Mouse (Mus musculus) cerebellum, adult 8-10 months (tissue): ENCODE measurements at regions not wholly inside any gene's neighbourhood (a gene's known extent, or its start where the extent isn't known, plus 50 kb on each side); places are given as distances from the start of the nearest gene placed in this dataset.

ENCODE experiments used
- DNase-seq: peaks from one replicate; pipeline ENCODE4 v3.0.0; 2022

DNA sequence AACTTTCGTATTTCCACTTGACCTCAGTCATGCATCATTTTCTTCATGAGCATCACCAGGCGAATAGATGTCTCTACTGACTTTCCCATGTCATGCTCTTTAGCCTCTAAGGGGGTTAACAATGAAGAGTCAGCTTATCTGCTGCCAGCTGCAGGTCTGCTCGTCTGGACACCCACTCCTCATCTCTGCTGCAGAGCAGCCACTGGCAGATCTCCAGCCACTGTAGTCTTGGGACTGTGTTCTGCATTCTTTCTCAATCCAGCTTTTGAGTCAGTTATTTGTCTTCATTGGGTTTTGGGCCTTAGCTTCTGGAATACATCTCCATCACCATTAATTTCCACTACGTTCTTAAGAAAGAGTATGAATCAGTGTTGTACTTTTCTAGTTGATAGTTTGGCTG lies 280.0 kb downstream of the Gm5447 start:
- no peak for DNase-seq

DNA sequence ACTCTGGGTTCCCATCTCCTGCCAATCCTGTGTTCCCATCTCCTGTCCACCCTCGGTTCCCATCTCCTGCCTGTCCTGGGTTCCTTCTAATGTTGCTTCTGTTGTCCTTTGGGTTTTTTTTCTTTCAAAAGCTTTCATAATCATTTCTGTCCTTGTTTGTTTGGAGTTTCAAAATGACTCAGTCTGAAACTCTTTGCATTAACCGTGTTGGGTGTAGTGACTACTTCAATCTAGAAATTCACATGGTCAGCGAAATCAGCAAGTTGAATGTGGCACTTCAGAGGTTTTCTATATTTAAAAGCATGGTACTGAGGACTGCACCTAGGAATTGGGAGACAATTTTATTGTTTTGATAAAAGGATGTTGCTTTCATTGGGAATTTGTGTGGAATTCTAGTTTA lies 280.7 kb downstream of the Gm5447 start:
- DNase-seq = no peak

DNA sequence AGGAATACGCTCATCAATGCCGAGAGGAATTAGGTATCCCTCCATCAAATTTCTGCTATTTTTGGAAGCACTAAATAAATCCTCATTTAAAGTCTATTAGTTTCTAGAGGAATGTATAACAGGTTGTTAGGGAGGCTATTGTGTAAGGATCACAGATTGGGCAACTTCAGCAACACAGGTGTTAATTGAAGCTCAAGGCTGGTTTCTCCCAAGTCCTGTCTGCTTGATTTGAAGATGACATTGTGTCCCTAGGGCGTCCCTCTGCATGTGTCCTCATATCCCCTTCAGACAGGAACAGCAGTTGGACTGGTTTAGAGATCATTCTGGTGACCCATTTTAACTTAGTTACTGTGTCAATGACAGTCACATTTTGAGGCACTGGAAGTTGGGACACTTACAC lies 281.5 kb downstream of the Gm5447 start:
- DNase-seq = no peak

DNA sequence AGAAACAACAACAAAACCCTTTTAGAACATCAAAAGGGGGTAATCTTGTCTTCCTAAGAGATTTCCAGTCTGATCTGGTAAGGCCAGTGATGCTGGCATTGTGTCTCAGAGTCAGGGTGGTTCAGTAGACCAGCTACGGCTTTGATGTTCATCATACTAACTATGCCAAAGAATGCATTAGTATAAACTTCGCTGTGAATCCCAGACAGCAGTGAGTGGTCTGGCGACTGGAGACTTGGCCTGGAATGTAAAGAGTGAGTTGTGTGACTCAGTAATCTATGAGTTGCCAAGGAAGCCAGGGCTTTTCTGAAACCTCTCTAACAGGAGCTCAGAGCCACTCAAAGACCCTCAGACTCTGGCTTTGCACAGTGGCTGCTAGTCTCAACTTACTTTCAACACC lies 288.1 kb upstream of the Foxq1 start:
- no peak for DNase-seq

DNA sequence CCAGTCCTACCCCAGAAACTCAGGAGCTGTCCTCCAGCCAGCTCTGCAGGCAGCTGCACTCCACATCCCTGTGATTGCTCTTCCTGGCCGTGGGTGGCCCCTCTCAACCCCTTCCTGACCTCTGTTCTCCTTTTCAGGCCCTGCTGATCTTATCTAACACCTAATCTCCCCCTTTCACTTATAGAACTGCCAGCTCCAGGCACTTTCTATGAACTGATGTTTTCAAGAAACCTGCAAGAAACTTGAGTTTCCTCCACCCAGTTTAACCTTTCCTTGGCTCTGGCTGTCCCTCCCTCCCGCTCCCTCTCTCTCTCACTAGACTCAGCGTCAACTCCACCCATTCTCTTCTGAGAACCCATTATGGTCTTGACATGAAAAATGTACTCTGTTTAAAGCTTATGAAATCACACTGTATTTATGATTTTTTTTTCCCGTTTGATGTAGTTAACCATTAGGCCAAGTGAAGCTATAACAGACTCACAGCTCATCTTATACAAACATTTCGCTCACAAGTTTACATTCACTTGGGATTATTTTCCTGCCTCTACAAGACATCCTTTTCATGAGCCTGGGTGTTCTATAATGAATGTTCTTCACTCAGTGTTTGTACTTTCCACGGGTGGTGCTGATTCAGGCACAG lies 279.8 kb upstream of the Foxq1 start:
- DNase-seq = no peak

DNA sequence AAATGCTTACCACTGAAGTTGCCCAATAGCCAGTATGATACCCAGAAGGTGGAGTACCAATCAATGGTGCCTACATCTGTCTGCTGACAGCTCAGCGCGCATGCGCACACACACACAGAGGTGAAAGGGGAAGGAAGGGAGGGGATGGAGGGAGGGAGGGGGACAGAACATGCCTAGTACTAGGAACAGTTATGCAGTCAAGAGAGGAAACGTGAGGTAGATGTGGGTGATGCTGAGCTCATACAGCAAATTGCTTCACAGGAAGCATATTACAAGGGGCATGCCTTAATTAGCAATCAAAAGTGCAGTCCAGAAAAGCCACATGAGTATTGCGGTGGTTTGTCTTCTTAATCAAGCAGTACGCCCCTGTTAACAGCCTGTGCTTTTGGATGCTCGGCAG lies 265.3 kb upstream of the Foxq1 start:
- no peak for DNase-seq

DNA sequence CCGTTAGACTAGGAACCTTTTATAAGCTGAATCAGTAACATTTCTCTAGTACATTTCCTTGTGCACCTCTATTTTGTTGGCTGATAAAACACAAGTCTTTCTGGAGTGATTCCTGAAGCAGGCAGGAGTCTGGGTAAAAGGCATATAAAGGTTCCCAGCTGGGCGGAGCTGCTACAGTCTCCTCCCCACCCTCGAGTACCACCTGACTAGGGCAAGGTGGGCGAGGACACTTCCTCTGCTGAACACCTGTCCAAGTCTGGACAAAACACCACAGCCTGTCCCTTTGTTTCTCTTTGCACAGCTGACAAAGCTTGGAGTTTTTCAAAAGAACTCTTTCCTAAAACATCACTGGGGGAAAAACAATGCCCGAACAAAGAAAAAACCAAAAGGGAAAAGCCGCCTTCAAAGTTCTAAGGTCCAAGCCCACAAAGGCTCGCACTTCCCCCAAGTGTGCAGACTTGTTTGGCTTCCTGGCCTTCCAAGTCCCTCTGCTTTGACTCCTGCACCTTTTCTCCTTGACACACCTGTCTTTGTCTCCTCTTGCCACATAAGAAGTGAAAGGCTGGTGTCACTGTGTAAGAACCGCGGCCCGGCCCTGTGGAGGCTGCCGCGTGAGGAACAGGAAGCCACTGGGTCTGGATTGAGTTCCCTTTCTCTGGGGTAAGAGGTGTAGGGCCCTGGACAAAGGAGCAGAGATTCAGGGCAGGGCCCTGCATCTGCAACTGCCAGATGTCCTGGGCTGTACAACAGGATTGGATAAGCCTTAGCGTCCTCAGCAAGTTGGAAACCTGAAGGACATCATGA lies 263.1 kb upstream of the Foxq1 start:
- no peak for DNase-seq

DNA sequence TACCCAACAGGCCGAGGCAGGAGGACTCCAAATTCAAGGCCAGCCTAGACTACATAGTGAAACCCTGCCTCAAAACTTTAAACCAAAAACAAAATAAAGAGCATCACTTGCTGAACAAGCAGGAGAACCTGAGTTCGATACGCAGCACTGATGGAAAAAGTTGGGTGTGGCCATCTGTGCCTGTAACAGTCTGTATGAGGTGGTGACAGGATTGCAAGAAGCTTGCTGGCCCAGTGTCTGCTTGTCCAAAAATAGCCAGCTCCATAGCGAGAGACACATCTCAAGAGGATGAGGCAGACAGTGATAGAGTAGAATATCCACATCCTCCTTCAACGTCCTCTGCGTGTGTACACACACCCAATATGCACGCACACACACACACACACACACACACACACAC lies 261.9 kb upstream of the Foxq1 start:
- no peak for DNase-seq

DNA sequence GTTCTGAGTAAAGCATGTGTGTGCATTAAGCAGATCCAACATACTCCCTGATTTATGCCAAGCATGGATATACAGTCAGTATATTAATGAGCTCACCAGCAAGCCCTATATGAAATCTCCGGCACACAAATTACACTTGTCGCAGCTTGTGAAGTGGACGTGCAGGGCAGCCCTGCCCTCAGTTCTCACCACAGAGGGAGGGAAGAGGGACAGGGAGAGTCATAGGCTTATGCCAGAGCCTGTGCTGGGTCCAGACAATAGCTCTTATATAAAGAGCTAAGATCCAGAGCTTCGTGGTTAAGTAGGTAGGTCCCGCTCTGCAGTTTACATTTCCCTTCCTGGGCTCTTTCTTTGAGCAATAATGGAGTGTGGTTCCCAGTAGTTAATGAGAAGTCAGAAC lies 252.7 kb upstream of the Foxq1 start:
- no peak for DNase-seq

DNA sequence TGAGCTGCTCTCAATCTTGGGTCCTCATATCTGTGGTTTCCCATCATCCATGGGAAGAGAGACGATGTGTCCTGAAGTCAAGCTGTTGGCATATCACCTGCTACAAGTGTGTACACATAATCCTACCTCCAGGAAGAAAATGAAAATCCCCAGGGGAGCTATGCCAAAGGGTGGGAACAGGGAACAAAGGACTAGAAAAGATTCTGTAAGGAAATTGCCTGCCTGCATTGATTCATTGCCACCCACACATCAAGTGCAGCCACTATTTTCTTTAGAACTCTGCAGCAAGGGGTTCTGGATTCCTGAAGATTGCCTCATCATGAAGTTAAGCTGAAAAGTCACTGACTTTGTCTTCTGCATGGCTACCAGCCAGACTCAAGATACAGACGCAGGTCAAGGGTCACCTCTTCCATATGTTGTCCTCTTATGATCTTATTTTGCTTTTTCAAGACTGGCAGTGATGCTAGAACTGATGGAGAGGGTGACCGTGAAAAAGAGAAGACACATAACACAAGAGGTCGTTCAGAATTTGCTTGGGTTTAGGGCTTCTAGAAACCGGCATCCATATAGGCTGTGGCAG lies 251.6 kb upstream of the Foxq1 start:
- no peak for DNase-seq

DNA sequence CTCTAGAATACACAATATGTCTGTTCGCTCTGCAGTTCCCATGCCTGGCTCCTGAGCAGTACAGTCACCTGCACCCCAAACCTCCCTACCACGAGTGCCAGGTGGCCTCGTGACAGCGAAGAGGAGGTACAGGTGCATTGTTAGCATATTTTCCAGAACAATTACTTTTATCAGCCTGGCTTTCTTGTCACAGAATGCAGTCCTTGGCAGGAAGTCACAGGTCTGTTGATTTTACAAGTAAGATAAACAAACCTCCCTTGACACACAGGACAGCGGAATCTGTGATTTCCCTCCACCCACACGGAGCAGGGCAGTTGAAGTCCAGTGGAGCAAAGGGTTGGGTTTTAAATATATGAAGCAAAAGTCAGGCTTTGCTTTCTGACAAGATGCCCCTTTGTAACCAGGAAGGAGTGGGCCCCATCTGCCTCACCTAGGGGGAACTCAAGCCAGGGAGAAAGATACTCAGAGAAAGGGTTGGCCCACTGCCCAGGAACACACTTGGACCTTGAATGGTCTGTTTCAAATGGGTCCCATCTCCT lies 246.8 kb upstream of the Foxq1 start:
- DNase-seq = no peak

DNA sequence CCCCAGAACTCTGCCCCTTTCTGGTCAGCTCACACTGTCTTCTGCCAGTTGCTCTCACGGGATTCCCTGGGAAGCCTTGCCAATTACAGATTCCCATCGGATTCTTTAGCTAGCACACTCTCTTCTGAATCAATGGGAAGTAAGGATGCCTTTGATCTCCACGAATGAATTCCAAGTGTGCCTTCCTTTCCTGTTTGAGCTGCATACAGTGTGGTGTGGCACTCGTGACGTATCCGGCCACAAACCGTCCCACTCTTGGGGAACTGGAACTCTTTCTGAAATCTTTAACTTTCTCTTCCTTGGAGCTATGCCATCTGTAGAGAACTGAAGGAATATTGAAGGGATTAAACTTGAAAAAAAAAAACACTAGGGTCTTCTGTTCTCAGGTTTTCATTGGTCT lies 243.2 kb upstream of the Foxq1 start:
- no peak for DNase-seq

DNA sequence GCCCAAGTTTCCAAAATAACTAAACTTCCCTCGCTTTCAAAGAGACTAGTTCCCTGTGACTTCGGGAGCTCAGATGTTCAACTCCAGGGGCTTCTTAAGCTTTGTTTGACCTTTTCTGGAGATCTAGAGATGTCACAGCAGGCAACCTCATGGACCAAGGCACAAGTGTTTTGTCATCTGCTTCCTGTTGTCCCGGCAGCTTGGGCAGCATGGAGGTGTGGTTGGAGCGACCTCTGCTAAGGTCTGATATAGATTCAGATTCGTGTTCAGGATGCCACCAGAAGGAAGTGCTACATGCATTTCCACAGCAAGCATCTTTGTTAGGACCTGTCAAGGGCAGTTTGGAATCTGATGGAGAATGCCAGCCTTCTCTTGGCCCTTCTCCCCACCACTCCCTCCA lies 242.1 kb upstream of the Foxq1 start:
- no peak for DNase-seq

DNA sequence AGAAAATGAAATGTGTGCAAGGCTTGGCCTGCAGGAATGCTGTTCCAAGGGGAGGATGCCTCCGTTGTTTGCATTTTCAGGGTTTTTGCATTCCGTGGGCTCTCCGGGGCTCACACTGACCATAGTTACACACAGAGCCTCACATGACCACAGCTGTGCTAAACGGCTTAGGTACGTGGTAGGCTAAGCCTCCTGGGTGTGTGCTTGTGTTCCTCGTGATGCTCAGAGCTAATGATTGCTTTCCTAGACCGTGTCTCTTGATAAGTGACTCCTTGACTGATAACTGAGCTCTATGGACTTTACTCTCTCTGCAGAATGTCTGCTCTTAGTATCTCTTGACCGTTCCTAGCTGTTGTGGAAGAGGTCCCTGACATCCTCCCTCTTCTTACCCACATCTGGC lies 238.9 kb upstream of the Foxq1 start:
- no peak for DNase-seq

DNA sequence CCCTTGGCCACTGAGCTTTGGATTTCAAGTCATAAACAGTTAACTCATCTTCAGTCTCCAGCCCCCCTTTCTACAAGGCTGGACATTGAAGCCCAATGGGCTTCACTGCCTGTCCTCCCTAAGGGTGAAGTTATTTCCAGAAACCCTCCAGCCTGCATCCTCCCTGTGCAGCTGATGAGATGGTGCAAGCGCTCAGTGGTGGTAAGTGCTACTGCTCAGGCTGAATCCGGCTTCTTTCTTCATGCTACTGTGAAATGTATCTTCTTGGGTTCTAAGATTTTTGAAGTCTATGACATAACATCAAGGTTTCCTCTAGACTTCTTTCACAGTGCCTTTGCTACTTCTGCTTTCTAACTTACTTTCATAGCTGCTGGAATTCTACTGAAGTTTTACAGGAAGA lies 237.9 kb upstream of the Foxq1 start:
- no peak for DNase-seq

DNA sequence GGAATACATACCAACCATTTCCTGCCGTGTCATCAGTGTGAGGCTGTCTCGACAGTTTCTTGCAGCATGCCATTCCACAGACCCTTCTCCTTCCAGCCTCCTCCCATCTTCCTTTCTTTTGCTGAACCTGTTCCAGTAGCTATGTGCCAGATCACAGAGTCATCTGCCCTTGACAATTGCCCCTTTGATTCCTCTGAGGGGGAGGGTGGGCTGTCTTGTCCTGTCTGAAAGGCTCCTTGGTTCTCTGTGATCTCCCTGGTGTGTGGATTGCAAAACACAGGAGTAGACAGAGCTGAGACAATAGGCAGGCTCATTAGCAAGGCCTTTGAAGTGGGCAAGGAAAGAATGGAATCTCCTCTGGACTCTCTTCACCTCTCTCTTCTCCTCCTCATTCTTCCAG lies 234.5 kb upstream of the Foxq1 start:
- DNase-seq = no peak

DNA sequence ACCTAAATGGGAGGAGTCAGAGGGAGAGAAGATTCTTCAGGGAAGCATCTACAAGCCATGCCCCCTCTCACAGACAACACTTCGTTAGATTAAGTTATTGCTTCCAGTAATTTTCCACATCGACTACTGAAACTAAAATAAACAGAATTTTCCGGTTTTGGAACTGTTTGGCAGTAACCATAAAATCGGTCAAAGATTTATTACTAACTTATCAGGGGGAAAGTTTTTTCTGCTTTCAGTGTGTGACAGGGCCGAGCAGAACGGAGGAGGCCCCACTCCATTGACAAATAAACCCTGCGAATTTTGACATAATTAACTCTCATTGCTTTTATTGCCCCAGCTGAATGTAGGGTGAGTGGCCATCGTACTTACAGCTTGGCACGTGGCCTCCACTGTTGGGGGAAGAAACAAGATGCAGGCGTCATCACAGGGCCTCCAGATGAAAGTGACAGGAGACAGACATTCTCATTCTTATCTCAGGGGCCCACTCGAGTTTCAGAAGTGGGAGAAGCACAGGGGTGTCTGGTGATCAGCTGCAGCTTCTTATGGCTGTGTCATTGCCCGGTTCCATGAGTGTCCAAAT lies 229.6 kb upstream of the Foxq1 start:
- DNase-seq = no peak

DNA sequence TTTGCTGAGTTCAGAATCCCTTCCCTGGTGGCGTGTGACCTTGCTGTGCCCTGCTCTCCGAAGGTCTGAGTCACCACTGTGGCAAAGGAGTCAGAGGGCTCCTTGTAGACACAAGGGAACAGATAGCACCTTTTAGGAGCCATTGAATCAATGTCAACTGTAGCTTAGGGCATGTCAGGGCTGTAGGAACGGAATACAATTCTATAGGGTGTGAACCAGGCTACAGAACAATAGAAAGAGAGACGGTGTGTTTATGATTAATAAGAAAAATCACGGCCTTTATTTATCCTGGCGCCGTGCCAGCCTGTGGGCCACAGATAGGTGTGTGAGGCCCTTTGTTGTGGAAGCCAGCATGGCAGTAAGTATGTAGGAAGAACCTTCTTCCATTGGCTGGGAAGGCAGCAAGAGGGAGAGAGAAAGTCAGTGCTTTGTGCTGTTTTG lies 228.4 kb upstream of the Foxq1 start:
- DNase-seq = no peak

DNA sequence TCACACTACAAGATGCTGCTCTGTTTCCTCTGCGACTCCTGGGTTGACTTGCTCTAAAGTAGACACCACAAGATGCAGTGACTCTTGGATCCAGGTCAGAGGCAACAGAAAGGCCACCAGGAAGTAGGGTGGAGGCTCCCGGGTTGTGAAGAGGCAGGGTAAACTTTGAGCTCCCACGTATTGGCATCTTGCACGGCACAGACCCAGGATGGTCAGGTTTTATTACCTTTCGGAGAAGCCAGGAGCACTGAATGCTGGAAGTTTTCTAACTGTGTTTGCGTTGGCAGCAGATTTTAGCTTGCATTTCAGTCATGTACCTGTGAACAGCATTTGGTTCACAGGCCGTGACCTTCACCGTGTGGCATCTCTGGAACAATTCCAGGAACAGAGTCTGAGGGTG lies 227.2 kb upstream of the Foxq1 start:
- no peak for DNase-seq

DNA sequence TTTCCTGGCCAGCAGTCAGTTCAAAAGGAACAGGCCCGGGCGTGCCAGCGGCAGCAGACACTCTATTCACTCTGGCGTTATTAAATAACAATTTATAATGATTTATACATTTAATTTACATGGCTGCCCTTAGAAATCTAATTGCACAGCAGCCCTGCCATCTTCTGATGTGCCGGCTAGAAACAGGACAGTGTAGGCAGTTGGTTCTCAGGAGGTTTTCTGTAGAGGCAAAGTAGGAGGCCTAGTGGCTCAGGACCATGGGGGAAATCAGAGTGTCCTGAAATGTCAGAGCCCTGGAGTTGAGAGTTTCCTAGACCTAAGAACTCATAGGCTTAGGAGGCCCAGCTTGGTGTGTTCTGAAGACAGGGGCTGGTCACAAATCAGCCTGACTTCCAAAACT lies 225.2 kb upstream of the Foxq1 start:
- no peak for DNase-seq

DNA sequence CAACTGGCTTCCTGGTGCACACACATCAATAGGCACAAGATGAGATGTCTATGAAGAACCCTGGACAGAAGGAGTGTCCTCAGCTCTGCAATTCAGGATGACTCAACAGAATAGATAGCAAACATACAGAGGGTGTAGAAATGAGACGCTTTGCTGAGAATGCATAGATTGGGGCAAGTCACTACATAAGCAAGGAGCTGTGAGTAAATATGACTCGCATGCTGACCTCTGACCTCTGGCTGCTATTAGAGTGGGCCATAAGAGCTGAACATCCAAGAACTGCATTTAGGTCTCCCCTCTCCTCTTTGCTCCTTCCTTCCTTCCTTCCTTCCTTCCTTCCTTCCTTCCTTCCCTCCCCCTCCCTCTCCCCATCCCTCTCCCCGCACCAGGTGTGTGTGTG lies 221.0 kb upstream of the Foxq1 start:
- no peak for DNase-seq

DNA sequence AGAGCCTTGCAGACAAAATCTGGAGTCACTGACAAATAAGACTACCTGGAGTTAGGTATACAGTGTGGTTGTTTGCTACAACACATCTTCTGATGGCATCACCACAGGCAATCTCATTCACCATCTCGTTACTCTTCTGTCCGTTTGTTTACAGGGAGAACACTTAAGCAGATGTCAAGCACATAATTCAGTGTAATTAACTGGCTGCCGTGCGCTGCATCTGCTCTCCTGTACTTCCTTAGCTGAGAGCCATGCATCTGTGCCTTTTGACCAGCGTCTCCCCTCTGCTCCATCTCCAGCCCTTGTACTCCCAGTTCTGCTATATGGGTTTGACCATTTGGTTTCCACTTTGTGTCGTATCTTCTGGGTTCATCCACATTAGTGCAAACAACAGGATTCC lies 218.3 kb upstream of the Foxq1 start:
- no peak for DNase-seq

DNA sequence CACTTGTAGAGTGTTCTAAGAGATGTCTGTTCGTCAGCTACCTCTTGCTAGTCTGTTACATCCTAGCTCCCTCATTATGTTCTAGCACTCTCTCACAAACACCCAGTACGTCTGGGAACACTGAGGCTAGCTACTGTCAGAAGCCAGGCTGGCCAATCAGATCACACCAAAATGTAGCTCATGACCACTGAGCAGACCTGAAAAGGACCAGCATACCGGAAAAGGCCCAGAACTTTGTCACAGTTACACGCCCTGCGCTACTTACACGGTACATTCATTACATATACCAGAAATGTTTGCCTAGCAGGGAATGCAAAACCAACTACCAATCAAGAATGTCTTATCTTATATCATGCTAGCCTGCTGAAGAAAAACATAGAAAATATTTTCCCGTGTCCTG lies 216.5 kb upstream of the Foxq1 start:
- no peak for DNase-seq

DNA sequence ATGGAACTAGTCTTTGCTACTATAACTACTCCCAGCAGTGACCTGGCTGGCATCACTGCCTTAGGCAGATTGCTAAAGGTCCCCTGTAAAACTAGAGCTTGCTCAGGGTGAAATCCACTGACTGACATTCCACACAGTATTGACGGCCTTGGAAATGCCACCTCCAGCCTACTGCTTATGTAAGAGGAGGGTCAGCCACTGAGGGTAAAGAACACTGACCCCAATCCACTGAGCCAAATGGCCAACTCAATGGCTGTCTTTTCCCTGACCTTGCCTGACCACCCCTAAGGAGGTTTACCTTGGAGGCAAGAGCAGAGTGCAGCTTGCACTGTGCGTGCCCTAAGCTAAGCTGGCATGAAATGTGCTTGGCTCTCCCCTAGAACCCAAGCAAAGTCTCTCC lies 216.0 kb upstream of the Foxq1 start:
- no peak for DNase-seq
